19 mouse cellular contexts compared by ENCODE assay signal in genomic region chr1:93292006-93292405, GRCm38 (mm10). TPM values are rescaled to one million over a fixed set of nuclear protein-coding genes. Genes with fewer than 3 reads are reported as not detected.
DNase-seq lines count a peak whose midpoint lies in the region; ATAC-seq lines count a peak whose summit lies in the region.
"Had no signal": no experiment of that assay in that cellular context is flagged by ENCODE, and none has a peak within 500 bp of the region (broad histone marks: within the 10 kb centered on the region; RNA-seq: fewer than 3 reads in every experiment).

No protein-coding gene starts in this region.

- no peak for DNase-seq in frontal cortex, postnatal 14 days (ENCODE audit: low spot score in 2 of 2)
- DNase-seq in brain, adult 2 months (ENCODE audit: low read depth, low spot score), result peak; percentile 29
- DNase-seq in layer of hippocampus, adult 18-20 months (ENCODE audit: low spot score in 2 of 2), result no peak
- DNase-seq: adrenal gland, adult 2 months; adrenal gland, postnatal 10 days; adrenal gland, postnatal 25 days; cerebellum, adult 11-12 months; cerebellum, adult 2 months; cerebellum, adult 9-10 months; cerebellum, postnatal 10 days; cerebellum, postnatal 25 days; forebrain, postnatal 0 days had no signal

- H3K4me3 ChIP-seq in megakaryocyte, embryonic 14.5 days (replicated peaks), result peak overlapping the region; percentile 21
- H3K4me3 ChIP-seq: embryonic facial prominence, embryonic 10.5 days; embryonic facial prominence, embryonic 12.5 days; forebrain, embryonic 12.5 days had no signal

- no peaks in the 10 kb centered on the region for H3K9me3 ChIP-seq in megakaryocyte, embryonic 14.5 days
- H3K9me3 ChIP-seq: embryonic facial prominence, embryonic 10.5 days; embryonic facial prominence, embryonic 12.5 days; forebrain, embryonic 12.5 days had no signal

- H3K36me3 ChIP-seq in megakaryocyte, embryonic 14.5 days (replicated peaks; ENCODE audit: low read length), result peaks cover 16% of the 10 kb centered on the region

- peak; percentile 67; the same call in 1 of the 2 replicates for ATAC-seq in frontal cortex, adult (ENCODE audit: low TSS enrichment)
- ATAC-seq in megakaryocyte, adult 5-6 weeks (ENCODE audit: poor library complexity, severe bottlenecking), result no peak
- ATAC-seq: forebrain, embryonic 14.5 days; forebrain, postnatal 0 days had no signal

- peaks cover 34% of the 10 kb centered on the region for H3K4me1 ChIP-seq in megakaryocyte, embryonic 14.5 days
- H3K4me1 ChIP-seq: embryonic facial prominence, embryonic 10.5 days; embryonic facial prominence, embryonic 12.5 days; forebrain, embryonic 12.5 days had no signal

- peaks cover 20% of the 10 kb centered on the region for H3K27me3 ChIP-seq in megakaryocyte, embryonic 14.5 days (replicated peaks)
- H3K27me3 ChIP-seq: embryonic facial prominence, embryonic 12.5 days; forebrain, embryonic 12.5 days had no signal

RNA-seq across cellular contexts. Expression of gene Mterf4, which starts 13.7 kb away (rescaled TPM):
- 2.8 TPM in 1 of 2 replicates, not detected in the other for polyA plus RNA-seq in megakaryocyte, embryonic 14.5 days (2012; ENCODE audit: insufficient read depth, low replicate concordance)
- total RNA-seq in megakaryocyte, adult 5-6 weeks (2015), result 4.6 and 11.3 TPM in 2 replicates
- total RNA-seq in megakaryocyte, adult 5-6 weeks (2017), result 17.8 and 20.7 TPM in 2 replicates
- 10 to 100 TPM; 19.1 TPM for total RNA-seq in layer of hippocampus, adult 18-20 months (2021)

RNA-seq across cellular contexts. Expression of gene Ppp1r7, which starts 50.6 kb away (rescaled TPM):
- polyA plus RNA-seq in megakaryocyte, embryonic 14.5 days (2012; ENCODE audit: insufficient read depth, low replicate concordance), result 6.9 and 18.6 TPM in 2 replicates
- 18.4 and 29.6 TPM in 2 replicates for total RNA-seq in megakaryocyte, adult 5-6 weeks (2015)
- total RNA-seq in megakaryocyte, adult 5-6 weeks (2017), result 11.3 and 13.2 TPM in 2 replicates
- total RNA-seq in layer of hippocampus, adult 18-20 months (2021), result 10 to 100 TPM; 64.8 to 77.8 TPM

RNA-seq across cellular contexts. Expression of gene Pask, which starts 51.3 kb away (rescaled TPM):
- polyA plus RNA-seq in megakaryocyte, embryonic 14.5 days (2012; ENCODE audit: insufficient read depth, low replicate concordance), result 0.30 and 0.83 TPM in 2 replicates
- 3.6 and 4.1 TPM in 2 replicates for total RNA-seq in megakaryocyte, adult 5-6 weeks (2015)
- total RNA-seq in megakaryocyte, adult 5-6 weeks (2017), result 4.3 and 9.9 TPM in 2 replicates
- 1 to 10 TPM; 3.5 to 6.8 TPM for total RNA-seq in layer of hippocampus, adult 18-20 months (2021)

RNA-seq across cellular contexts. Expression of gene Sned1, which starts 56.4 kb away (rescaled TPM):
- polyA plus RNA-seq in megakaryocyte, embryonic 14.5 days (2012; ENCODE audit: insufficient read depth, low replicate concordance), result 0.03 TPM in 1 of 2 replicates, not detected in the other
- 0.49 and 0.98 TPM in 2 replicates for total RNA-seq in megakaryocyte, adult 5-6 weeks (2015)
- 0.53 and 1.3 TPM in 2 replicates for total RNA-seq in megakaryocyte, adult 5-6 weeks (2017)
- 1 to 10 TPM; 4.8 to 6.1 TPM for total RNA-seq in layer of hippocampus, adult 18-20 months (2021)
